Mouse (Mus musculus): ENCODE results near the gene Dnajc10. TPM values are rescaled to one million over a fixed set of nuclear protein-coding genes. Genes with fewer than 3 reads are reported as not detected.

Gene Dnajc10
- polyA plus RNA-seq, 1 experiment from 2014 or later: 70.2 TPM

DNA sequence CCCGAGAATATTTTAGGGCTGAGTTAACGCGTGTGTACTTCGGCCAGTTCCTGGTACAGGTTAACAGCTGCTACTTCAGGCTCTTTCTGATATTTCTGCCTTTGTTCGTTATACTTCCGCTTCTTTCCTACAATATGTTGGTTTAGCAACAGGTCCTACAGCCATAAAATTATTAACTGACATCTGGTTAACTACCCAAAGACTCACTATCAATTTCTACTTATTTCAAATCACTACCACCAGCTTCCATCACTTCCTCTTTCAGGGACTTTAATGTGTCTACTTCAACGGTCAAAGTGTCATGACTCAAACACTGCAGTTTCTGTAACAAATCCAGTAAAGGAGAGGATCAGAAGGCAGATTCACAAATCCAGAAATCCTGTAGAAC is 418 bp upstream of the Dnajc10 start:
- Histone ChIP-seq H3K4me1 (ENCODE audit: control insufficient read depth, insufficient read depth, low read length) (peaks cover 6% of the 10 kb centered on the region; the same call in 1 of the 2 replicates), H3K27me3 (ENCODE audit: control insufficient read depth, insufficient read depth, low read length) (no peaks in the 10 kb centered on the region), H3K36me3 (ENCODE audit: control insufficient read depth, insufficient read depth, low read length) (peaks cover 7% of the 10 kb centered on the region; the same call in 1 of the 2 replicates), H3K9ac (replicated peaks; ENCODE audit: low read depth, low read length) (peak overlapping the region; percentile 94; the same call in 1 of the 2 replicates), H3K4me3 (ENCODE audit: low read depth, low read length) (peak overlapping the region; percentile 82), H3K27ac (ENCODE audit: low read depth, low read length) (peak overlapping the region; percentile 34; the same call in 1 of the 2 replicates), H3K9me3 (ENCODE audit: control insufficient read depth, low read length) (no peaks in the 10 kb centered on the region), H3K4me2 (ENCODE audit: low read depth, low read length) (peak overlapping the region; percentile 54)
- ATAC-seq (ENCODE audit: low read depth): peak; percentile 32
- WGBS: 47% methylated on average over 7 of the region's 7 CpGs

DNA sequence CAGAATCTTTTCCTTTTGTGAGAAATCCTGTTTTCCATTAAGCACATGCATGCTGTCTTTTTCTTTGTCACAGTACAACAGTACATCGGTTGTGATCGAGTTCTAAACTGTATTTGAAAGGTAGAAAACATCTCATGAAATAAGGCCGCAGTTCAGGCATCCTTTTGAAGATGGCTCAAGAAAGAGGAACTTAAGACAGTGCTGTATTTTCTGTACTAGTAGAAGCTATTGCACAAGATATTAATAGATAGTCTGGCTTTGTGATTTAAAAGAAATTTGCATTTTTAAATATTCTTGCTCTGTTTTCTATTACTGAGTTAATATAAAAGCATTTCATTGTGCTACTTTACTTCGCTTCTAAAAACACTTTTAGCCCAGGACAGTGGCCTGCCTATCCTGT is 7.6 kb downstream of the Dnajc10 start:
- H3K36me3 ChIP-seq (ENCODE audit: control insufficient read depth, insufficient read depth, low read length): peaks cover 55% of the 10 kb centered on the region; the same call in 1 of the 2 replicates
- no peak overlapping the region for H3K27ac ChIP-seq (ENCODE audit: low read depth, low read length)
- H3K27me3 ChIP-seq (ENCODE audit: control insufficient read depth, insufficient read depth, low read length): no peaks in the 10 kb centered on the region
- ATAC-seq (ENCODE audit: low read depth): no peak
- 94% methylated on average over 4 of the region's 4 CpGs for WGBS
- no peaks in the 10 kb centered on the region for H3K9me3 ChIP-seq (ENCODE audit: control insufficient read depth, low read length)
- no peak overlapping the region for H3K9ac ChIP-seq (replicated peaks; ENCODE audit: low read depth, low read length)
- no peak overlapping the region for H3K4me3 ChIP-seq (ENCODE audit: low read depth, low read length)
- no peaks in the 10 kb centered on the region for H3K4me1 ChIP-seq (ENCODE audit: control insufficient read depth, insufficient read depth, low read length)
- H3K4me2 ChIP-seq (ENCODE audit: low read depth, low read length): no peak overlapping the region

DNA sequence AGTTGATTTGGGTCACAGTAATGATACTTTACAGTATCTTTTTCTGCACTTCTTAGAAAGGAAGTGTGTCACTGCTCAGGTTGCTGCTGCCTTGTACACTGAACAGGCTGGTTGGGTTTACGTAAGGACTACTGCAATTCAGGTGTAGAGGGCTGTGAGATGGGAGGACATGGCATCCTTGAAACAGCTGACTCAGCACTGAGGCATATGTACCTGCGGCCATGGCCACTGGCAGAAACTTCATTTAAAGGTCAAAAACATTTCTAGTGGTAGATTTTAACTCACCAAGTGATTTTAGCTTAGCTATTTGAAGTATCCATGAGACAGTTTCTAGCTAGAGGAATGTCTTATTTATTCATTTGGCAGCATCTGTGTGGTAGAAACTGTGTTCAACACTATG is 10.5 kb downstream of the Dnajc10 start:
- no peaks in the 10 kb centered on the region for H3K27me3 ChIP-seq (ENCODE audit: control insufficient read depth, insufficient read depth, low read length)
- ATAC-seq (ENCODE audit: low read depth): no peak
- H3K4me3 ChIP-seq (ENCODE audit: low read depth, low read length): no peak overlapping the region
- H3K9me3 ChIP-seq (ENCODE audit: control insufficient read depth, low read length): no peaks in the 10 kb centered on the region
- peaks cover 50% of the 10 kb centered on the region; the same call in 1 of the 2 replicates for H3K36me3 ChIP-seq (ENCODE audit: control insufficient read depth, insufficient read depth, low read length)
- H3K9ac ChIP-seq (replicated peaks; ENCODE audit: low read depth, low read length): no peak overlapping the region
- H3K27ac ChIP-seq (ENCODE audit: low read depth, low read length): no peak overlapping the region
- no peak overlapping the region for H3K4me2 ChIP-seq (ENCODE audit: low read depth, low read length)
- no peaks in the 10 kb centered on the region for H3K4me1 ChIP-seq (ENCODE audit: control insufficient read depth, insufficient read depth, low read length)
- 94% methylated on average over 2 of the region's 2 CpGs for WGBS

DNA sequence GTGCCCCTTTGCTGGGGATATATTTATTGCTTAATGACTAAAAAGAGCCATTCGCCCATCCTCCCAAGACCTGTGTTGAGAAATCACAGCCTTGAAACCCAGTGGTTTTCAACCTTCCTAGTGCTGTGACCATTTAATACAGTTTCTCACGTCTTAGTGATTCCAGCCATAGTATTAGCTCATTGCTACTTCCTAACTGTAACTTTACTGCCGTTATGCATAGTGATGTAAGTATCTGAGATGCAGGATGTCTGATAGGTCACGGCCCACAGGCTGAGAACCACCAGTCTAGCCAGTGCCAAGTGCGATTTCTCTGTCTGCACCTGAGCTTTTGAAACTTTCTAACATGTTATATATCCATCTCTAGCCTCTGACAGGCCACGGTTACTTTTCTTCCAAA is 12.0 kb downstream of the Dnajc10 start:
- H3K9me3 ChIP-seq (ENCODE audit: control insufficient read depth, low read length): no peaks in the 10 kb centered on the region
- no peaks in the 10 kb centered on the region for H3K27me3 ChIP-seq (ENCODE audit: control insufficient read depth, insufficient read depth, low read length)
- H3K27ac ChIP-seq (ENCODE audit: low read depth, low read length): no peak overlapping the region
- H3K9ac ChIP-seq (replicated peaks; ENCODE audit: low read depth, low read length): no peak overlapping the region
- no peak overlapping the region for H3K4me2 ChIP-seq (ENCODE audit: low read depth, low read length)
- no peak for ATAC-seq (ENCODE audit: low read depth)
- no peaks in the 10 kb centered on the region for H3K4me1 ChIP-seq (ENCODE audit: control insufficient read depth, insufficient read depth, low read length)
- no peak overlapping the region for H3K4me3 ChIP-seq (ENCODE audit: low read depth, low read length)
- WGBS: 94% methylated on average over 6 of the region's 6 CpGs
- H3K36me3 ChIP-seq (ENCODE audit: control insufficient read depth, insufficient read depth, low read length): peaks cover 44% of the 10 kb centered on the region; the same call in 1 of the 2 replicates

DNA sequence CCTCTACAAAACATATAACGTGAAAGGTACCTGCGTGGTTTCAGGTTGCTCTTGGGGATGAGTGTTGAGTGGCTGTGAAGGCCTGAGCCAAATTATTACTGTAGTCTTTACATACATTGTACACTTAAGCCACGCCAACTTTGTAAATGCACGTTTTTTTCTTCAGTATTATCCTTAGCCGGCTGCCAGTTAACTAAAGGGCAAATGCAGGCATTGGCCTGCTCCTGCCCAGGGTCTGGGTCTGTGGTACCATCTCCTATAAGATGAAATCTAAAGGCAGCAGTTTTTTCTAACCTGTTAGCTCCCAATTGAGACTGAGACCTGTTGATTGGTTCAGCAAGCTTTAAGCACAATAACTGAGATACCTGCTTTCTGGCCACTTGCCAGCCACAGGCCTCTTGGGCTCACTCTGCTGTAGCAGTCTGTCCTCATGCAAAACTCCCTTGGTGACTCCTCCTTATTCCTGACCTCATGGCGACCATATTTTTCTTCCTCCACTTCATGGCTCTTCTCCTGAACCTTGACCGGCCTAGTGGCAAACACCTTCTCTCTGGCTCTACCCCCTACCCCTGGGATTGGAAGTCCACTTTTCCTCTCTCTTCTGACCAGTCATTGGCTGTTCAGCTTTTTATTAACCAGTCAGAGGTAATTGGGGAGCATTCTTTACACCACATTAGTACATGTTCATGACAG is 13.8 kb downstream of the Dnajc10 start:
- Histone ChIP-seq H3K9ac (replicated peaks; ENCODE audit: low read depth, low read length) (no peak overlapping the region), H3K4me3 (ENCODE audit: low read depth, low read length) (no peak overlapping the region), H3K27me3 (ENCODE audit: control insufficient read depth, insufficient read depth, low read length) (no peaks in the 10 kb centered on the region), H3K36me3 (ENCODE audit: control insufficient read depth, insufficient read depth, low read length) (peaks cover 41% of the 10 kb centered on the region), H3K27ac (ENCODE audit: low read depth, low read length) (no peak overlapping the region), H3K9me3 (ENCODE audit: control insufficient read depth, low read length) (no peaks in the 10 kb centered on the region), H3K4me1 (ENCODE audit: control insufficient read depth, insufficient read depth, low read length) (no peaks in the 10 kb centered on the region), H3K4me2 (ENCODE audit: low read depth, low read length) (no peak overlapping the region)
- 95% methylated on average over 7 of the region's 7 CpGs for WGBS
- no peak for ATAC-seq (ENCODE audit: low read depth)

DNA sequence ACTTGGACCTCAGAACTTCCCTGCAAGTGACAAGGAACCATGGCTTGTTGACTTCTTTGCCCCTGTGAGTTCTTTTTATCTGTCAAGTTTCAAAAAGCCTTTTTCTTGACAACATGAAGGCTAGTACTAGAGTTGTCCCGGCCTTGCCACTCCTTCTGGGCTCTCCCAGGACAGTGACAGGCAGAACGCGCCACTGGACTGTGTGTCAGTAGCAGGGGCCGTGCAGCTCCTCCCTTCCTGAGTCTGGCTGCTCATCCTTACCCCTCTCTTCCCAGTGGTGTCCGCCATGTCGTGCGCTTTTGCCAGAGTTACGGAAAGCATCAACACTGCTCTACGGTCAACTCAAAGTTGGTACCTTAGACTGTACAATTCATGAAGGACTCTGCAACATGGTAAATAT is 25.3 kb downstream of the Dnajc10 start:
- Histone ChIP-seq H3K27ac (ENCODE audit: low read depth, low read length) (no peak overlapping the region), H3K36me3 (ENCODE audit: control insufficient read depth, insufficient read depth, low read length) (peaks cover 73% of the 10 kb centered on the region), H3K27me3 (ENCODE audit: control insufficient read depth, insufficient read depth, low read length) (no peaks in the 10 kb centered on the region), H3K9ac (replicated peaks; ENCODE audit: low read depth, low read length) (no peak overlapping the region), H3K4me2 (ENCODE audit: low read depth, low read length) (no peak overlapping the region), H3K9me3 (ENCODE audit: control insufficient read depth, low read length) (no peaks in the 10 kb centered on the region), H3K4me1 (ENCODE audit: control insufficient read depth, insufficient read depth, low read length) (no peaks in the 10 kb centered on the region), H3K4me3 (ENCODE audit: low read depth, low read length) (no peak overlapping the region)
- 98% methylated on average over 9 of the region's 9 CpGs for WGBS
- no peak for ATAC-seq (ENCODE audit: low read depth)

DNA sequence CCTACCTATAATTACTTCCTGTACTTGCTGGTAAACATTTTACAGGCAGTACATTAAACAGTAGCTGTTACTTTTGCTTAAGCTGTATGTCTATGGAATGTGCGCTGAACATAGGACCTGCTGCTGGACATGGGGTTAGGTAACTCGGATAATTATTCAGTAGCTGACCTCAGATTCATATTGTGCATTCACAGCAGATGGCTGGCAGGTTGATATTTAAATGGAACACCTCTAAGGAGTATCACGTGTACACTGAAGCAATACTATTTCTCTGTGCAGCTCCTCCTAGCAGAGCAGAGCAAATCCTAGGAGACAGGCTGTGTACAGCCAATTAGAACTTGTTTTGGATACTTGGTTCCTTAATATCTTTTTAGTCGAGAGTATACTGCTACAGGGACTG is 39.3 kb downstream of the Dnajc10 start:
- no peak overlapping the region for H3K27ac ChIP-seq (ENCODE audit: low read depth, low read length)
- no peak overlapping the region for H3K4me3 ChIP-seq (ENCODE audit: low read depth, low read length)
- ATAC-seq (ENCODE audit: low read depth): no peak
- no peaks in the 10 kb centered on the region for H3K9me3 ChIP-seq (ENCODE audit: control insufficient read depth, low read length)
- no peak overlapping the region for H3K9ac ChIP-seq (replicated peaks; ENCODE audit: low read depth, low read length)
- peaks cover 20% of the 10 kb centered on the region for H3K36me3 ChIP-seq (ENCODE audit: control insufficient read depth, insufficient read depth, low read length)
- no peaks in the 10 kb centered on the region for H3K27me3 ChIP-seq (ENCODE audit: control insufficient read depth, insufficient read depth, low read length)
- H3K4me2 ChIP-seq (ENCODE audit: low read depth, low read length): no peak overlapping the region
- H3K4me1 ChIP-seq (ENCODE audit: control insufficient read depth, insufficient read depth, low read length): no peaks in the 10 kb centered on the region
- 84% methylated on average over 4 of the region's 4 CpGs for WGBS

DNA sequence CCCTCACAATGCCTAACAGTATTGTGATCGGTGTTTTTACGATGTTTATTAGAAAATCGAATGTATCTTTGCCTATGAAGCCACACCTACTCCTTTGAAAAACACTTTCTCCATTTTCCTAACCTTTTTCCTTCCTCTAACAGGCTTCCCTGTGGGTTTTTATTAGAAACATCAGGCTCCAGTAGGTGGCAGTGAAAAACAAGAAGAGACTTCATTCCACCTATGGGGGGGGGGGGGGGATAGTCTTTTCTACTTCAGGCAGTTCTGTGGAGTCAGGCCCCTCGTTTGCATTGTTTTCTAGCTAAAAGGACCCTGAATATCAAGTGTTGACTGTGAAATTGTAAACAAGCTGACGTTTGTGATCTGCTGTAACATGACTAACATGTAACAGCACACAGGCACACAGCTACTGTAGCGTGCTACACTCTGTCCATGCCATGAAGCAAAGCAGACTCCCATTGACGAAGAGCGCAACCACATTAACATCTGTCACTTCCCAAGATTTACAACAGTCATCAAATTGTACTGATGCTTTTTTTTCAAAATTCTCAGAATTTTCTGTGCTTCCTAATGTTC is 41.5 kb downstream of the Dnajc10 start:
- Histone ChIP-seq H3K27me3 (ENCODE audit: control insufficient read depth, insufficient read depth, low read length) (no peaks in the 10 kb centered on the region), H3K9ac (replicated peaks; ENCODE audit: low read depth, low read length) (no peak overlapping the region), H3K36me3 (ENCODE audit: control insufficient read depth, insufficient read depth, low read length) (peaks cover 13% of the 10 kb centered on the region; the same call in 1 of the 2 replicates), H3K4me1 (ENCODE audit: control insufficient read depth, insufficient read depth, low read length) (no peaks in the 10 kb centered on the region), H3K4me2 (ENCODE audit: low read depth, low read length) (no peak overlapping the region), H3K27ac (ENCODE audit: low read depth, low read length) (no peak overlapping the region), H3K9me3 (ENCODE audit: control insufficient read depth, low read length) (no peaks in the 10 kb centered on the region), H3K4me3 (ENCODE audit: low read depth, low read length) (no peak overlapping the region)
- peak; percentile 74 for ATAC-seq (ENCODE audit: low read depth)
- WGBS: 37% methylated on average over 8 of the region's 8 CpGs

DNA sequence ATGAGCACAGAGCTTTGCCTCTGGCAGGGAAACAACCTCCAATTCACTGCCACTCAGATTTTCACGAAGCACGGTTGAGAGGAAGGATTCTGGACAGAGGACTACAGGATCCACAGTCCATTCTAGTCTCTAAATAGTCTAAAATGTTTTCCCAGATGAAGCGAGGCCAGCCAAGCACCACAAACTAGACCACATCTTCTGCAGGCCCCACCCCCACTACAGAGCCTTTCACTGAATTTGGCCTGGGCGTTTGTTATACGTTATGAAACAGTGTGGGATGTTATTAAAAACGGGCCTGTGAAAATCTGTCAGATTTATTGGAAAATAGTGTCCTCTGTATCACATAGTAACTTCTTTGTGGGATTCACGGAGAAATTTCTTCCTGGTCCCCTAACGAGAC is 56.2 kb downstream of the Dnajc10 start:
- Histone ChIP-seq H3K4me3 (ENCODE audit: low read depth, low read length) (no peak overlapping the region), H3K9ac (replicated peaks; ENCODE audit: low read depth, low read length) (no peak overlapping the region), H3K36me3 (ENCODE audit: control insufficient read depth, insufficient read depth, low read length) (no peaks in the 10 kb centered on the region), H3K4me1 (ENCODE audit: control insufficient read depth, insufficient read depth, low read length) (no peaks in the 10 kb centered on the region), H3K9me3 (ENCODE audit: control insufficient read depth, low read length) (no peaks in the 10 kb centered on the region), H3K27ac (ENCODE audit: low read depth, low read length) (no peak overlapping the region), H3K4me2 (ENCODE audit: low read depth, low read length) (no peak overlapping the region), H3K27me3 (ENCODE audit: control insufficient read depth, insufficient read depth, low read length) (no peaks in the 10 kb centered on the region)
- 84% methylated on average over 8 of the region's 8 CpGs for WGBS
- ATAC-seq (ENCODE audit: low read depth): no peak
